In genomic region chr7:92147499-92147898, GRCm38 (mm10) we compare ENCODE assay signal across 22 mouse cellular contexts.
DNase-seq lines count a peak whose midpoint lies in the region; ATAC-seq lines count a peak whose summit lies in the region.
"Had no signal": no experiment of that assay in that cellular context is flagged by ENCODE, and none has a peak within 500 bp of the region (broad histone marks: within the 10 kb centered on the region; RNA-seq: fewer than 3 reads in every experiment).

No protein-coding gene starts in this region.

- no peak for DNase-seq in forebrain, embryonic 11.5 days (ENCODE audit: low spot score)
- no peak for DNase-seq in limb, embryonic 11.5 days (ENCODE audit: low spot score)
- DNase-seq in limb, embryonic 10.5 days (ENCODE audit: low spot score): no peak
- no peak for DNase-seq in midbrain, embryonic 14.5 days
- no peak for DNase-seq in kidney, adult 9 months
- DNase-seq: adrenal gland, postnatal 14 days; cerebellum, adult 11-12 months; cerebellum, adult 9-10 months; cerebellum, postnatal 25 days; gastrocnemius, postnatal 10 days; heart, adult 18-20 months; heart, postnatal 10 days; heart, postnatal 4 days had no signal

- H3K4me3 ChIP-seq in forebrain, embryonic 11.5 days (ENCODE audit: low read depth, low read length): no peak overlapping the region
- H3K4me3 ChIP-seq in forebrain, embryonic 12.5 days (replicated peaks): no peak overlapping the region
- H3K4me3 ChIP-seq in limb, embryonic 11.5 days (ENCODE audit: low read depth, low read length): no peak overlapping the region
- H3K4me3 ChIP-seq in limb, embryonic 10.5 days: no peak overlapping the region
- H3K4me3 ChIP-seq in midbrain, embryonic 14.5 days (replicated peaks; ENCODE audit: low read depth, low read length): no peak overlapping the region
- H3K4me3 ChIP-seq in midbrain, embryonic 15.5 days: no peak overlapping the region
- H3K4me3 ChIP-seq: heart, embryonic 10.5 days had no signal

- H3K27ac ChIP-seq in forebrain, embryonic 11.5 days (ENCODE audit: low read depth, low read length): no peak overlapping the region
- H3K27ac ChIP-seq in forebrain, embryonic 12.5 days: no peak overlapping the region
- no peak overlapping the region for H3K27ac ChIP-seq in limb, embryonic 11.5 days (replicated peaks; ENCODE audit: low read depth, low read length)
- no peak overlapping the region for H3K27ac ChIP-seq in limb, embryonic 10.5 days
- no peak overlapping the region for H3K27ac ChIP-seq in midbrain, embryonic 14.5 days (replicated peaks; ENCODE audit: low read depth, low read length)
- H3K27ac ChIP-seq in midbrain, embryonic 15.5 days: no peak overlapping the region
- H3K27ac ChIP-seq: heart, embryonic 10.5 days had no signal

- H3K9me3 ChIP-seq in forebrain, embryonic 11.5 days (ENCODE audit: control insufficient read depth, low read length): no peaks in the 10 kb centered on the region
- H3K9me3 ChIP-seq in forebrain, embryonic 12.5 days: no peaks in the 10 kb centered on the region
- no peaks in the 10 kb centered on the region for H3K9me3 ChIP-seq in limb, embryonic 11.5 days (ENCODE audit: control insufficient read depth, low read length)
- no peaks in the 10 kb centered on the region for H3K9me3 ChIP-seq in limb, embryonic 10.5 days (replicated peaks)
- H3K9me3 ChIP-seq in midbrain, embryonic 14.5 days (ENCODE audit: control insufficient read depth, low read length): no peaks in the 10 kb centered on the region
- H3K9me3 ChIP-seq in midbrain, embryonic 15.5 days: no peaks in the 10 kb centered on the region
- H3K9me3 ChIP-seq: heart, embryonic 10.5 days had no signal

- H3K9ac ChIP-seq in forebrain, embryonic 11.5 days (ENCODE audit: low read length): no peak overlapping the region
- no peak overlapping the region for H3K9ac ChIP-seq in forebrain, embryonic 12.5 days
- no peak overlapping the region for H3K9ac ChIP-seq in limb, embryonic 11.5 days (ENCODE audit: low read length)
- H3K9ac ChIP-seq in midbrain, embryonic 14.5 days (replicated peaks; ENCODE audit: low read length): no peak overlapping the region
- no peak overlapping the region for H3K9ac ChIP-seq in midbrain, embryonic 15.5 days

- no peaks in the 10 kb centered on the region for H3K4me1 ChIP-seq in forebrain, embryonic 11.5 days (replicated peaks; ENCODE audit: control insufficient read depth, insufficient read depth, low read length)
- no peaks in the 10 kb centered on the region for H3K4me1 ChIP-seq in forebrain, embryonic 12.5 days
- H3K4me1 ChIP-seq in limb, embryonic 11.5 days (ENCODE audit: control insufficient read depth, insufficient read depth, low read length): no peaks in the 10 kb centered on the region
- peaks cover 6% of the 10 kb centered on the region; the same call in 1 of the 2 replicates for H3K4me1 ChIP-seq in limb, embryonic 10.5 days
- no peaks in the 10 kb centered on the region for H3K4me1 ChIP-seq in midbrain, embryonic 14.5 days (ENCODE audit: control insufficient read depth, insufficient read depth, low read length)
- no peaks in the 10 kb centered on the region for H3K4me1 ChIP-seq in midbrain, embryonic 15.5 days
- H3K4me1 ChIP-seq: heart, embryonic 10.5 days had no signal

- ATAC-seq in forebrain, embryonic 11.5 days (replicated peaks; ENCODE audit: low FRiP score): 0 out of 2 replicates have a peak, but pooled peaks have one; percentile 12
- ATAC-seq in forebrain, embryonic 12.5 days (ENCODE audit: low FRiP score): no peak
- 0 out of 2 replicates have a peak, but pooled peaks have one; percentile 21 for ATAC-seq in limb, embryonic 11.5 days (ENCODE audit: insufficient number of reproducible peaks, low FRiP score, low TSS enrichment, low read depth)
- peak; percentile 14; the same call in 1 of the 2 replicates for ATAC-seq in midbrain, embryonic 14.5 days (ENCODE audit: low FRiP score, low TSS enrichment)
- ATAC-seq in midbrain, embryonic 15.5 days (replicated peaks): no peak
- ATAC-seq in monocyte, adult 5-6 weeks (replicated peaks; ENCODE audit: insufficient number of reproducible peaks, low FRiP score, low TSS enrichment, poor library complexity, severe bottlenecking): peak; percentile 40; the same call in 1 of the 2 replicates
- ATAC-seq: activated CD4-positive, CD25-positive, alpha-beta regulatory T cell, adult 4 months; forebrain, embryonic 14.5 days; hindbrain, embryonic 16.5 days; inflammation-experienced regulatory T-cells, adult 6 months; Patski had no signal

- no peaks in the 10 kb centered on the region for H3K27me3 ChIP-seq in forebrain, embryonic 11.5 days (ENCODE audit: control insufficient read depth, insufficient read depth, low read length)
- H3K27me3 ChIP-seq in forebrain, embryonic 12.5 days: no peaks in the 10 kb centered on the region
- H3K27me3 ChIP-seq in limb, embryonic 11.5 days (ENCODE audit: control insufficient read depth, insufficient read depth, low read length): no peaks in the 10 kb centered on the region
- H3K27me3 ChIP-seq in limb, embryonic 10.5 days (ENCODE audit: low read depth, poor library complexity, severe bottlenecking): no peaks in the 10 kb centered on the region
- H3K27me3 ChIP-seq in midbrain, embryonic 14.5 days (ENCODE audit: control insufficient read depth, insufficient read depth, low read length): no peaks in the 10 kb centered on the region
- H3K27me3 ChIP-seq in midbrain, embryonic 15.5 days (replicated peaks): no peaks in the 10 kb centered on the region
- H3K27me3 ChIP-seq: Patski had no signal

- WGBS in forebrain, embryonic 11.5 days: 94% methylated on average over 1 of the region's 1 CpGs
- 93% methylated on average over 1 of the region's 1 CpGs for WGBS in forebrain, embryonic 12.5 days
- 92% methylated on average over 1 of the region's 1 CpGs for WGBS in limb, embryonic 11.5 days
- 95% methylated on average over 1 of the region's 1 CpGs for whole genome bisulfite sequencing in limb, embryonic 10.5 days
- WGBS in midbrain, embryonic 14.5 days: 97% methylated on average over 1 of the region's 1 CpGs
- WGBS in midbrain, embryonic 15.5 days: 95% methylated on average over 1 of the region's 1 CpGs

- H3K36me3 ChIP-seq in forebrain, embryonic 11.5 days (ENCODE audit: control insufficient read depth, insufficient read depth, low read length): no peaks in the 10 kb centered on the region
- H3K36me3 ChIP-seq in forebrain, embryonic 12.5 days (replicated peaks): no peaks in the 10 kb centered on the region
- H3K36me3 ChIP-seq in limb, embryonic 11.5 days (ENCODE audit: control insufficient read depth, insufficient read depth, low read length): no peaks in the 10 kb centered on the region
- H3K36me3 ChIP-seq in limb, embryonic 10.5 days: no peaks in the 10 kb centered on the region
- no peaks in the 10 kb centered on the region for H3K36me3 ChIP-seq in midbrain, embryonic 14.5 days (ENCODE audit: control insufficient read depth, insufficient read depth, low read length)
- no peaks in the 10 kb centered on the region for H3K36me3 ChIP-seq in midbrain, embryonic 15.5 days (replicated peaks)
- H3K36me3 ChIP-seq: heart, embryonic 10.5 days had no signal

- H3K4me2 ChIP-seq in forebrain, embryonic 11.5 days (ENCODE audit: low read depth, low read length, severe bottlenecking): no peak overlapping the region
- no peak overlapping the region for H3K4me2 ChIP-seq in forebrain, embryonic 12.5 days
- no peak overlapping the region for H3K4me2 ChIP-seq in limb, embryonic 11.5 days (ENCODE audit: low read depth, severe bottlenecking)
- no peak overlapping the region for H3K4me2 ChIP-seq in midbrain, embryonic 14.5 days (ENCODE audit: low read length)
- H3K4me2 ChIP-seq in midbrain, embryonic 15.5 days: no peak overlapping the region

Comparison
In these comparisons a context has a peak if more than half of its experiments do, and no peak if none do; other contexts are left out.
1. ATAC-seq: peak in forebrain, embryonic 11.5 days (single experiment), limb, embryonic 11.5 days (single experiment), midbrain, embryonic 14.5 days (single experiment) and monocyte, adult 5-6 weeks (single experiment); none in forebrain, embryonic 12.5 days (single experiment) and midbrain, embryonic 15.5 days (single experiment).